Mouse (Mus musculus): ENCODE measurements around the gene Kif20b. TPM values are rescaled to one million over a fixed set of nuclear protein-coding genes. Genes with fewer than 3 reads are reported as not detected.

The Kif20b gene
- polyA plus RNA-seq, 1 experiment, result 0.30 TPM

DNA sequence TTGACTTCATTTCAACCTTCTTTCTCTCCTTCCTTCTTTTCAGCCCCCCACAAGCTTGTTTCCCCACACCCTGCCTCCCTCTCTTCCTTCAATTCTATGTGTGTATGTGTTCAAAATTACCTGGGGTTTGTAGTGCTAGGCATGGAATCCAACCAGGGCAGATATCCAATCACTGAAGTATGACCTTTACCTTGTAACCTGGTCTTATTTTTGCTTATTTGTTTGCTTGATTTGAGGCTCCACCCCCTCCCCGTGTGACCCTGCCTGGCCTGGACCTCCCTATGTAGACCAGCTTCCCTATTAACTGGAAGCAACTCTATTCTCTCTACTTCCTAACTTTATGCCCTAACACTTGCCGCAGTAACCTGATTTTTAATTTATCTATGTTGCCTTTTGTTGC is 39.7 kb upstream of the Kif20b start:
- Histone ChIP-seq H3K27me3 (replicated peaks; ENCODE audit: control insufficient read depth, insufficient read depth, low read length) (no peaks in the 10 kb centered on the region), H3K36me3 (ENCODE audit: control insufficient read depth, insufficient read depth, low read length) (no peaks in the 10 kb centered on the region), H3K4me1 (ENCODE audit: control insufficient read depth, insufficient read depth, low read length) (peaks cover 6% of the 10 kb centered on the region), H3K4me3 (ENCODE audit: insufficient read depth, low read depth, low read length) (no peak overlapping the region), H3K27ac (ENCODE audit: insufficient read depth, low read depth, low read length) (no peak overlapping the region)
- WGBS, result 69% methylated on average over 2 of the region's 2 CpGs
- no peak for TF ChIP-seq CTCF (conservative IDR thresholded peaks at IDR 0.05; ENCODE audit: insufficient read depth, insufficient read length, low read depth, low read length)
- TF ChIP-seq POLR2A (IDR thresholded peaks at IDR 0.05; ENCODE audit: low read depth, low read length), result no peak
- DNase-seq, result peak; percentile 37

GRCm38 (mm10) chr19:34883526-34884224 is 38.5 kb upstream of the Kif20b start:
- TF ChIP-seq POLR2A (IDR thresholded peaks at IDR 0.05; ENCODE audit: low read depth, low read length) (no peak), CTCF (conservative IDR thresholded peaks at IDR 0.05; ENCODE audit: insufficient read depth, insufficient read length, low read depth, low read length) (no peak)
- Histone ChIP-seq H3K27me3 (replicated peaks; ENCODE audit: control insufficient read depth, insufficient read depth, low read length) (no peaks in the 10 kb centered on the region), H3K36me3 (ENCODE audit: control insufficient read depth, insufficient read depth, low read length) (no peaks in the 10 kb centered on the region), H3K27ac (ENCODE audit: insufficient read depth, low read depth, low read length) (no peak overlapping the region), H3K4me1 (ENCODE audit: control insufficient read depth, insufficient read depth, low read length) (peaks cover 6% of the 10 kb centered on the region), H3K4me3 (ENCODE audit: insufficient read depth, low read depth, low read length) (no peak overlapping the region)
- WGBS, result 87% methylated on average over 3 of the region's 3 CpGs
- no peak for DNase-seq

GRCm38 (mm10) chr19:34886324-34886723 is 35.8 kb upstream of the Kif20b start:
- Histone ChIP-seq H3K27ac (ENCODE audit: insufficient read depth, low read depth, low read length) (no peak overlapping the region), H3K4me1 (ENCODE audit: control insufficient read depth, insufficient read depth, low read length) (0 out of 2 replicates have a peak, but pooled peaks cover 3% of the 10 kb centered on the region), H3K36me3 (ENCODE audit: control insufficient read depth, insufficient read depth, low read length) (no peaks in the 10 kb centered on the region), H3K27me3 (replicated peaks; ENCODE audit: control insufficient read depth, insufficient read depth, low read length) (no peaks in the 10 kb centered on the region), H3K4me3 (ENCODE audit: insufficient read depth, low read depth, low read length) (no peak overlapping the region)
- no peak for DNase-seq
- TF ChIP-seq POLR2A (IDR thresholded peaks at IDR 0.05; ENCODE audit: low read depth, low read length), result no peak
- TF ChIP-seq CTCF (conservative IDR thresholded peaks at IDR 0.05; ENCODE audit: insufficient read depth, insufficient read length, low read depth, low read length), result no peak
- WGBS, result 77% methylated on average over 4 of the region's 4 CpGs

GRCm38 (mm10) chr19:34890981-34891380 is 31.2 kb upstream of the Kif20b start:
- Histone ChIP-seq H3K4me3 (ENCODE audit: insufficient read depth, low read depth, low read length) (no peak overlapping the region), H3K36me3 (ENCODE audit: control insufficient read depth, insufficient read depth, low read length) (no peaks in the 10 kb centered on the region), H3K4me1 (ENCODE audit: control insufficient read depth, insufficient read depth, low read length) (no peaks in the 10 kb centered on the region), H3K27ac (ENCODE audit: insufficient read depth, low read depth, low read length) (no peak overlapping the region), H3K27me3 (replicated peaks; ENCODE audit: control insufficient read depth, insufficient read depth, low read length) (no peaks in the 10 kb centered on the region)
- WGBS, result 63% methylated on average over 3 of the region's 3 CpGs
- TF ChIP-seq CTCF (conservative IDR thresholded peaks at IDR 0.05; ENCODE audit: insufficient read depth, insufficient read length, low read depth, low read length), result no peak
- TF ChIP-seq POLR2A (IDR thresholded peaks at IDR 0.05; ENCODE audit: low read depth, low read length), result no peak
- no peak for DNase-seq

DNA sequence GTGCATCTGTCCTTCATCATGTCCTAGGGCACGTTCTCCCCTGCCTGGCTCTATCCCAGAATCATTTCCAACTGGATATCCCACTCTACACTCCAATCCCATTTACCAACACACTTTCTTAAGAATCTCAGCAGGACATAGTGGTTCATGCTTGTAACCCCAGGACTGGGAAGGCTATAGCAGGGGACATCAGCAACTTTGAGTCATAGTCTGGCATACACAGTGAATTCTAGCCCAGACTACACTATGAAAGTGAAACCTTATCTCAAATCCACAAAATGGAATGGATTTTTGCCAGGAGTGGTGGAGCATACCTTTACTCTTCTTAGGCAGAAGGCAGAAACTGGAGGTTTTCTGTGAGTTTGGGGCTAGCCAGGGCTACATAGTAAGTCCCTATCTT is 30.6 kb upstream of the Kif20b start:
- H3K4me3 ChIP-seq (ENCODE audit: insufficient read depth, low read depth, low read length), result no peak overlapping the region
- H3K36me3 ChIP-seq (ENCODE audit: control insufficient read depth, insufficient read depth, low read length), result no peaks in the 10 kb centered on the region
- TF ChIP-seq CTCF (conservative IDR thresholded peaks at IDR 0.05; ENCODE audit: insufficient read depth, insufficient read length, low read depth, low read length), result no peak
- no peak for TF ChIP-seq POLR2A (IDR thresholded peaks at IDR 0.05; ENCODE audit: low read depth, low read length)
- H3K4me1 ChIP-seq (ENCODE audit: control insufficient read depth, insufficient read depth, low read length), result no peaks in the 10 kb centered on the region
- 76% methylated on average over 1 of the region's 1 CpGs for WGBS
- no peak for DNase-seq
- no peak overlapping the region for H3K27ac ChIP-seq (ENCODE audit: insufficient read depth, low read depth, low read length)
- H3K27me3 ChIP-seq (replicated peaks; ENCODE audit: control insufficient read depth, insufficient read depth, low read length), result no peaks in the 10 kb centered on the region

GRCm38 (mm10) chr19:34895082-34895481 is 27.1 kb upstream of the Kif20b start:
- Histone ChIP-seq H3K36me3 (ENCODE audit: control insufficient read depth, insufficient read depth, low read length) (no peaks in the 10 kb centered on the region), H3K27ac (ENCODE audit: insufficient read depth, low read depth, low read length) (no peak overlapping the region), H3K4me3 (ENCODE audit: insufficient read depth, low read depth, low read length) (no peak overlapping the region), H3K27me3 (replicated peaks; ENCODE audit: control insufficient read depth, insufficient read depth, low read length) (no peaks in the 10 kb centered on the region), H3K4me1 (ENCODE audit: control insufficient read depth, insufficient read depth, low read length) (no peaks in the 10 kb centered on the region)
- DNase-seq, result no peak
- TF ChIP-seq CTCF (conservative IDR thresholded peaks at IDR 0.05; ENCODE audit: insufficient read depth, insufficient read length, low read depth, low read length) (no peak), POLR2A (IDR thresholded peaks at IDR 0.05; ENCODE audit: low read depth, low read length) (no peak)
- 81% methylated on average over 4 of the region's 4 CpGs for WGBS

DNA sequence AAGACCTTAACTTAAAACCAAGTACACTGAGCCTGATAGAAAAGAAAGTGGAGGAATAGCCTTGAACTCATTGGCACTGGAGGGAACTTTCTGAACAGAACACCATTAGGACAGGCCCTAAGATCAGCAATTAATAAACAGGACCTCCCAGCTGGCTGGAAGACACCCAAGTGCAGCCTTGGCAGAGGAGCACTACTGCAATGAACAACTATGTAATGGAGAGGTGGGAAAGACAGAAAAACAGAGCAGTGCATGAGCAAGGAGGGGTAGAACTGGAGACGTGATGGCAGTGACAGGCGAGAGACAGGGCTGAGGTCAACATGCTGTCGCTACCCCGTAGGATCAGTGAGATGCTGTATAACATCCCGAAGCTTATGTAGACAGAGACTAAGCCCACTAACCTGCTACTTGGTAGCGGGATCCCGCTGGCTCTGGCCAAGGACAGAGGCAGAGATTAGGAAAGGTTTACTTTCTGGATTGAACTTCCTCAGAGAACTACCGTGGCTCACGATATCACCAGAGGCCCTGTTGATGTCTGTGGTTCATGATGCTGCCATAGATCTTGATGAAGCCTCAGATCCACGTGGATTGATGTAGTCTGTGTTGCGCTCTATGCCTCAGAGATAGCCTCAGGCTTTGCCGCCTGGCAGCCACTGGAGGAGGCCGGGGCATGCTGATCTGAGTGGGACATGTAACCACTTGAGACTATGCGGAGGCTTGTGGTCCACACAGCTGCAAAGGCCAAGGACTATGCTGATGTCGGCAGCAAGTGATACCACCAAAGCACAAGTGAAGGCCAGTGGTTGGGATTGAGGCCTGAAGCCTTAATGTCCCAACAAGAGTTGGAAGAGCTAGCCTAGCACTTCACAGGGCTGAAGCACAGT is 24.8 kb upstream of the Kif20b start:
- Histone ChIP-seq H3K27ac (ENCODE audit: insufficient read depth, low read depth, low read length) (no peak overlapping the region), H3K4me1 (ENCODE audit: control insufficient read depth, insufficient read depth, low read length) (no peaks in the 10 kb centered on the region), H3K36me3 (ENCODE audit: control insufficient read depth, insufficient read depth, low read length) (no peaks in the 10 kb centered on the region), H3K4me3 (ENCODE audit: insufficient read depth, low read depth, low read length) (no peak overlapping the region), H3K27me3 (replicated peaks; ENCODE audit: control insufficient read depth, insufficient read depth, low read length) (no peaks in the 10 kb centered on the region)
- peak; percentile 28 for DNase-seq
- 93% methylated on average over 15 of the region's 15 CpGs for WGBS
- TF ChIP-seq CTCF (conservative IDR thresholded peaks at IDR 0.05; ENCODE audit: insufficient read depth, insufficient read length, low read depth, low read length), result no peak
- TF ChIP-seq POLR2A (IDR thresholded peaks at IDR 0.05; ENCODE audit: low read depth, low read length), result no peak

All from kidney, adult 2 months (tissue).